Comparison of ENCODE assay signal across 25 mouse cellular contexts in the genomic region with DNA sequence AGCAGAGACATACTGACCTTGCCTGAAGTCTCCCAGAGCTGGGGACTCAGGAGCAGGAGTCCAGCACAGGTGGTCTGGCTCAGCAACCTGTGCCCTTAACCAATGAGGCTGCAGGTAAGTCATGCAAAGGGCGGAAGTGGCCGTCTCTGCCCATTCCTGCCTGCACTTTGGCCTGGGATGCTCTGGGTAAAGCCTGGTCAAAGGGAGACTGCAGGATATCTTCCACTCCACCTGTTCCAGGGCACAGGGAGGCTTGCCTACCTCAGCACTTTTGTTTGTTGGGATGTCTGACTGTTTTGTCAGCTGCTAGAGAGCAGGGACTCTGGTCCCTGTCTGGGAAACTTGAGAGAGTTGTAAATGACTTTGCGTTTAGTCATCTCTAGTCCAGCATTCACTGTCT. TPM values are rescaled to one million over a fixed set of nuclear protein-coding genes. Genes with fewer than 3 reads are reported as not detected.
DNase-seq lines count a peak whose midpoint lies in the region; ATAC-seq and TF ChIP-seq lines count a peak whose summit lies in the region.
"Had no signal": no experiment of that assay in that cellular context is flagged by ENCODE, and none has a peak within 500 bp of the region (broad histone marks: within the 10 kb centered on the region; RNA-seq: fewer than 3 reads in every experiment).

No protein-coding gene starts in this region.

- no peaks in the 10 kb centered on the region for H3K27me3 ChIP-seq in intestine, embryonic 15.5 days (replicated peaks)
- H3K27me3 ChIP-seq in kidney, embryonic 15.5 days = no peaks in the 10 kb centered on the region
- H3K27me3 ChIP-seq: forebrain, embryonic 13.5 days; hindbrain, embryonic 13.5 days; liver, embryonic 12.5 days; midbrain, embryonic 12.5 days; neural tube, embryonic 13.5 days had no signal

- 70% methylated on average over 3 of the region's 3 CpGs for WGBS in intestine, embryonic 15.5 days
- 55% methylated on average over 3 of the region's 3 CpGs for WGBS in kidney, embryonic 15.5 days

- H3K27ac ChIP-seq in ES-E14 (ENCODE audit: insufficient read depth, low read depth, low read length, poor library complexity, severe bottlenecking) = no peak overlapping the region
- H3K27ac ChIP-seq in intestine, embryonic 15.5 days = no peak overlapping the region
- 0 out of 2 replicates have a peak overlapping the region, but pooled peaks have one; percentile 9 for H3K27ac ChIP-seq in kidney, embryonic 15.5 days
- H3K27ac ChIP-seq: forebrain, embryonic 13.5 days; hindbrain, embryonic 13.5 days; layer of hippocampus, adult 2 months; liver, embryonic 12.5 days; midbrain, embryonic 12.5 days; neural tube, embryonic 13.5 days had no signal

- no peaks in the 10 kb centered on the region for H3K9me3 ChIP-seq in ES-E14 (ENCODE audit: control insufficient read depth, insufficient read depth, low read depth, low read length)
- no peaks in the 10 kb centered on the region for H3K9me3 ChIP-seq in intestine, embryonic 15.5 days
- no peaks in the 10 kb centered on the region for H3K9me3 ChIP-seq in kidney, embryonic 15.5 days (replicated peaks)
- H3K9me3 ChIP-seq: forebrain, embryonic 13.5 days; hindbrain, embryonic 13.5 days; liver, embryonic 12.5 days; midbrain, embryonic 12.5 days; neural tube, embryonic 13.5 days had no signal

- H3K36me3 ChIP-seq in ES-E14 (ENCODE audit: control insufficient read depth, insufficient read depth, low read length, poor library complexity, severe bottlenecking) = no peaks in the 10 kb centered on the region
- no peaks in the 10 kb centered on the region for H3K36me3 ChIP-seq in intestine, embryonic 15.5 days
- no peaks in the 10 kb centered on the region for H3K36me3 ChIP-seq in kidney, embryonic 15.5 days
- H3K36me3 ChIP-seq: hindbrain, embryonic 13.5 days; liver, embryonic 12.5 days; midbrain, embryonic 12.5 days; neural tube, embryonic 13.5 days had no signal

- DNase-seq in ES-E14 (ENCODE audit: low read depth, low spot score) (no peak), MN1 (ENCODE audit: low spot score) (no peak)
- peak; percentile 11 to 42 for DNase-seq in kidney, postnatal 4 days
- no peak for DNase-seq in urinary bladder, postnatal 14 days (ENCODE audit: low spot score)
- DNase-seq in gastrocnemius, postnatal 36 days = no peak
- DNase-seq: adrenal gland, postnatal 25 days; cerebellum, adult 9-10 months; gastrocnemius, postnatal 10 days; heart, adult 11 months; lung, adult 18-20 months; lung, postnatal 10 days; right cerebral cortex, adult 18-20 months; thymus, adult 18-20 months; thymus, postnatal 4 days had no signal

- H3K9ac ChIP-seq in ES-E14 (ENCODE audit: insufficient read depth, low read depth, low read length, poor library complexity, severe bottlenecking) = no peak overlapping the region
- no peak overlapping the region for H3K9ac ChIP-seq in intestine, embryonic 15.5 days
- no peak overlapping the region for H3K9ac ChIP-seq in kidney, embryonic 15.5 days
- H3K9ac ChIP-seq: forebrain, embryonic 13.5 days; hindbrain, embryonic 13.5 days; liver, embryonic 12.5 days; midbrain, embryonic 12.5 days; neural tube, embryonic 13.5 days had no signal

- in situ Hi-C loops in ES-E14 (cut with MboI; ENCODE audit: low sequenced_read_pairs in 2 of 2, unreplicated experiment in 2 of 2) = no loop called here

- no peak overlapping the region for H3K4me3 ChIP-seq in ES-E14 (ENCODE audit: insufficient read depth in 1 of 2, low read depth in 1 of 2, low read length in 2 of 2, poor library complexity in 1 of 2, severe bottlenecking in 1 of 2)
- H3K4me3 ChIP-seq in intestine, embryonic 15.5 days (replicated peaks) = no peak overlapping the region
- H3K4me3 ChIP-seq in kidney, embryonic 15.5 days (replicated peaks) = no peak overlapping the region
- H3K4me3 ChIP-seq: forebrain, embryonic 13.5 days; hindbrain, embryonic 13.5 days; layer of hippocampus, adult 2 months; liver, embryonic 12.5 days; midbrain, embryonic 12.5 days; neural tube, embryonic 13.5 days had no signal

- H3K4me1 ChIP-seq in ES-E14 (ENCODE audit: control insufficient read depth in 2 of 2, insufficient read depth in 2 of 2, low read length in 2 of 2, poor library complexity in 1 of 2) = peaks cover 5 to 8% of the 10 kb centered on the region in 2 experiments
- H3K4me1 ChIP-seq in intestine, embryonic 15.5 days (replicated peaks) = no peaks in the 10 kb centered on the region
- peaks cover 9% of the 10 kb centered on the region for H3K4me1 ChIP-seq in kidney, embryonic 15.5 days
- H3K4me1 ChIP-seq: forebrain, embryonic 13.5 days; hindbrain, embryonic 13.5 days; midbrain, embryonic 12.5 days; neural tube, embryonic 13.5 days had no signal

- intact Hi-C loops in gastrocnemius, postnatal 36 days (cut with DNase I) = no loop called here

- 0 out of 2 replicates have a peak, but pooled peaks have one; percentile 44 for ATAC-seq in intestine, embryonic 15.5 days
- ATAC-seq in kidney, embryonic 15.5 days (replicated peaks; ENCODE audit: low FRiP score) = no peak; the same call in 1 of the 2 replicates
- ATAC-seq: forebrain, embryonic 13.5 days; liver, embryonic 12.5 days had no signal

- no peak overlapping the region for H3K4me2 ChIP-seq in intestine, embryonic 15.5 days (replicated peaks)
- H3K4me2 ChIP-seq in kidney, embryonic 15.5 days = no peak overlapping the region
- H3K4me2 ChIP-seq: forebrain, embryonic 13.5 days; heart, embryonic 11.5 days; hindbrain, embryonic 13.5 days; liver, embryonic 12.5 days; midbrain, embryonic 12.5 days; neural tube, embryonic 13.5 days had no signal

TF ChIP-seq in ES-E14, 5 proteins besides CTCF, POLR2A, EP300 and RAD21:
- TF ChIP-seq MAFK (IDR thresholded peaks at IDR 0.05; ENCODE audit: insufficient read depth, low read depth, low read length) = peak; percentile 72
- TF ChIP-seq CHD2 (IDR thresholded peaks at IDR 0.05; ENCODE audit: low read depth, low read length) = no peak

RNA-seq across cellular contexts. Expression of a gene that starts 25.3 kb away (rescaled TPM):
- 5.6 and 16.0 TPM in 2 replicates for total RNA-seq in ES-E14 (2012; rRNA removed)
- polyA plus RNA-seq in intestine, embryonic 15.5 days (2015; fragmentation: Nextera tagmentation; extraction: Ambion mirVana) = 31.4 and 32.3 TPM in 2 replicates
- polyA plus RNA-seq in kidney, embryonic 15.5 days (2015; fragmentation: Nextera tagmentation; extraction: Ambion mirVana) = 3.9 and 11.4 TPM in 2 replicates
- 1 to 10 TPM; 3.0 to 6.1 TPM for total RNA-seq in gastrocnemius, postnatal 36 days (2021)

RNA-seq across cellular contexts. Expression of a gene that starts 39.4 kb away (rescaled TPM):
- total RNA-seq in ES-E14 (2012; rRNA removed) = 0.31 TPM in 1 of 2 replicates, not detected in the other
- polyA plus RNA-seq in intestine, embryonic 15.5 days (2015; fragmentation: Nextera tagmentation; extraction: Ambion mirVana) = 0.45 TPM in 1 of 2 replicates, not detected in the other
- 0.45 and 0.84 TPM in 2 replicates for polyA plus RNA-seq in kidney, embryonic 15.5 days (2015; fragmentation: Nextera tagmentation; extraction: Ambion mirVana)
- total RNA-seq in gastrocnemius, postnatal 36 days (2021) = not detected
- total RNA-seq: adrenal gland, postnatal 25 days; gastrocnemius, postnatal 10 days; layer of hippocampus, adult 2 months; layer of hippocampus, postnatal 25 days had no signal
- polyA plus RNA-seq: brain, embryonic 14.5 days; heart, embryonic 11.5 days; liver, embryonic 12.5 days had no signal

RNA-seq across cellular contexts. Expression of a gene that starts 53.6 kb away (rescaled TPM):
- 3.8 and 4.7 TPM in 2 replicates for total RNA-seq in ES-E14 (2012; rRNA removed)
- polyA plus RNA-seq in intestine, embryonic 15.5 days (2015; fragmentation: Nextera tagmentation; extraction: Ambion mirVana) = 7.0 and 8.8 TPM in 2 replicates
- polyA plus RNA-seq in kidney, embryonic 15.5 days (2015; fragmentation: Nextera tagmentation; extraction: Ambion mirVana) = 9.6 and 12.2 TPM in 2 replicates
- 10 to 100 TPM; 18.6 to 20.6 TPM for total RNA-seq in gastrocnemius, postnatal 36 days (2021)

Comparison
In these comparisons a context has a peak if more than half of its experiments do, and no peak if none do; other contexts are left out.
1. DNase-seq: peak in kidney, postnatal 4 days (2 of 2); none in ES-E14 (single experiment), urinary bladder, postnatal 14 days (single experiment), gastrocnemius, postnatal 36 days (0 of 2) and MN1 (single experiment).